Mouse (Mus musculus) common myeloid progenitor, adult 5-6 weeks (primary cell): Measurements from ENCODE around the gene Tbx5. TPM values are rescaled to one million over a fixed set of nuclear protein-coding genes. Genes with fewer than 3 reads are reported as not detected.

Source experiments
- ATAC-seq: replicated peaks from 2 replicates; pipeline ENCODE4 v1.8.0; 2016; ENCODE audit warnings: low read depth, mild to moderate bottlenecking, moderate TSS enrichment, inconsistent platforms; ENCODE audit not compliant: poor library complexity, severe bottlenecking
- total RNA-seq: library from RNA; stranded (forward); fragments of 200-1000, 187-1606 nt; gene quantifications from 2 replicates; pipeline ENCODE4 v1.2.3, GENCODE M21; 2017

Gene Tbx5
- not detected in 2 replicates for total RNA-seq

DNA sequence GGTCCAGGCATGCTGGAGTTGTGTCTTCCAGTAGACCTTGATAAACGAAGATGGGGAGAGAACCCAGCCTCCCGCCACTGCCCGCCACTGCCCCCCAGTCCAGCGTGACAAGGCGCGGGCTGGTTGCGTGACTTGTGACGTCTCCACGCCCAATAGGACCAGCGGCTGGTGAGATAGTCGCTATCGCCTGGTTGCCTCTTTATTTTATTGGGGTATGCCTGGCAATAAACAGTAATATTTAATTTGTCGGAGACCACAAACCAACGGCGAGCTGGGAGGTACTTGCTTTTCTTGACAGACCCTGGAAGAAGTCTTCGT lies at the start of gene Tbx5:
Tbx5 (plus strand) TSS at position 190 of the 318 bp plus-strand sequence.
- no peak for ATAC-seq

DNA sequence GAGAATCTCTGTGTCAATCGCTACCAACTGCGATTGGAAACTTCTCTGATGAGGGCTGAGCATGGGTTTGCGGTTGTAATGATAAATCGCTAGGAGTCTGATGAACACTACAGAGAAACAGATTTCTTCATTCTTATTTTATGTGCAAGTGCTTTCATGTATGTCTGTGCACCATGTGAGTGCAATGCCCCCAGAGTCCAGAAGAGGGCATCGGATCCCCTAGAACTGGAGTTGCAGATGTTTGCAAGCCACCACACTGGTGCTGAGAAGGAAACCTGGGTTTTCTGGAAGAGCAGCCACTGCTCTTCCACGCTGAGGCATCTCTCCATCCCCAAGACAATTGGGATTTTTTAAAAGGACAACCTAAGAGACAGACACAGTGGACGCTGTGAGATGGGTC lies 46.5 kb upstream of the Tbx5 start:
- no peak for ATAC-seq

DNA sequence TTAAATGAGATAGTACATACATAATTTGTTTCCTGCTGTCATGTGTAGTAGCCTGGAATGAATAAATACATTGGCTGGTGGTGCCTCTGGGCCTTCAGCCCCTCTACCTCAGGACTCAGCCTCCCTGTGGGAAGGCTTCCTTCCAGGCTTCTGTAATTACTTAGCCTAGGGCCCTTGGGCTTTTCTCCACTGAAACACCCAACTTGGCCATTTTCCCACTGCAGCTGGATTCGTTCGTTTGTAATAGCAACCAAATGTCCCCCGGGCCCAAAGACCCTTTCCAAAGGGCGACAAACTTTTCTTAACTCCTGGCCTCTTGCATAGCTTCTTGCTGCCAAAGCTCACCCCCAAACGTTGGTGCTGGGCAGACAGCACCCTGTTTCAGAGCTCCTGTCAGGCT lies 40.8 kb upstream of the Tbx5 start:
- no peak for ATAC-seq

DNA sequence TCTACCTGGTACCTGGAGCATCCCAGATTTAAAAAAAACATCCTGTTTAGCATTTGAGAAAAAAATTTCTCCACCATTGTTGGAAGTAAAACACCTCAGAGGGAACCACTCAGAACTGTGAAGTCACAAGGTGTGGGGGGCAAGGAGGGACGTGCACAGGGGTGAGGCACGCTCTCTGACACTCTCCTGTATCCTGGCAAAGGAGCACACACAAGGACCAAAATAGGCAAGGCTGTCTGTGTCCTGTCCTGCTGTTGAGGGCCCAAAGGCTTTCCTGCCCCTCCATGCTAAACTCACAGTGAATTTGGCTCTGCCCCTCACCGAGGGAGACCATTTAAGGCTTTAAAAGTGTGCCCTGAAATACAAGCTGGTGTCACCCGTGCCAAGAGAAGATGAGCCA lies 38.5 kb upstream of the Tbx5 start:
- ATAC-seq, result no peak

DNA sequence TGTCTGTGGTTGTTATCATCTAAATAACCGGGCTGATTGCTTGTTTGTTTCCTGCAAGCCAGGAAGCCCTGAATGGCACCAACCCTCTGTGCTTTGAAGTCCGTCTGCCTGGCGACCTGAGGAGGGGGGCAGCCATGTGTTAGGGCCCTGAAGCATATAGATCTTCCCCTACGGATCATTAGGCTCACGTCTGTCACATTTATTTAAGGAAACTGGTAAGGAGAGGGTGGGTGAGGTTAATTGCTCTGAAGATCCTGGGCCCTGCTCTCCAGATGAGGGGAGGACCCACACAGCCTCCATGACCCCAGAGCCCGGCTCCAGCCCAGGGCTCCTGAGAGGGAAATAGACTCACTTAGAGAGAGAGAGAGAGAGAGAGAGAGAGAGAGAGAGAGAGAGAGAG lies 37.1 kb upstream of the Tbx5 start:
- no peak for ATAC-seq

DNA sequence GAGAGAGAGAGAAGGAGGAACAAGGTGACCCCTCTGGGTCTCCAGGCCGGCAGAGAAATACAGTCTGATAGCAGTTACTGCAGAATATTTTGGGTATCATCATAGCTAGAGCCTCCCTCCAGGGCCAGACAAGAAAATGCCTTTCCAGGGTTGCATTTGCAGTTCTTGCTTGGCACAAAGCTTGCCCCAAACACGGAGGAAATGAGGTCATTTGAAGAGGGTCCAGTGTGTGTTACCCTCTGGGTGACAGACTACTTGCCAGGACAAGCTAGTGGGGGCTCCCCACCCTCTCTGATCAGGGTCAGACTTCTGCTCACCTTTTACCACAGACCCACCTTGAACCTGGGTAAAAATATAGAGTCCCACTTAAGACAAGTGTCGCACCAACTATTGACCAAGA lies 36.7 kb upstream of the Tbx5 start:
- ATAC-seq, result no peak

DNA sequence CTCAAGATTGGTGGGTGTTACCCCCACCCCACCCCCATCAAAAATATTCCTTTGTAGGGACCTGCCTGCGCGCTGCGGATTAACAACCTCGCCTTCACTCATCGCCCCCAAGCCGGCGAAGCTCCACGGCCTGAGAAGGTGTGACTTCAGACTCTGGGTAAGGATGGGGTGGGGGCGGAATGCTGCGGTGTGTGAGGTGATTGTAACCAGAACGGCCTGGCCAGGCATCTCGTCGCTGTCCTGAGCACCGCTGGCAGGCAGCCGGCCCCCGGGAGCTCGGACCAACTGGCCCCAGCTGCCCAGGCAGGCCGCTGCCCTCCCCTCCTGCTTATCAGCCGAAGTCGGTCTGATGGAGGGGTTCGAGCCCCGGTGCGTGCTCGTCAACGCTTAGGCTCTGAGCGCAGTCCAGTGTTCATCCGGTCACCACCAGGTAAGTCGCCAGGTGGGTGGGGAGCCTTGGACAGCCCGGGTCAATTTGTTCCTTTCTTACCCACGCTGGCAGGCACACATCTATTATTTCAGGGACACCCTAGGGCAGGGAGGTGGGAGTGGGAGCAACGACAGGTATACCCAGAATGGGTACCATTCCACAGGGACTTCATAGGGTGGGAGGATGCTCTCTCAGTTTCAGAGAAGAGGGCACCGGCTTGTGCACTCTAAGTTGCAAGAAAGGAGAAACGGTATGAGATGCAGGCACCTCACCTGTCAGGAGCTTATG lies 35.9 kb upstream of the Tbx5 start:
- ATAC-seq, result no peak

DNA sequence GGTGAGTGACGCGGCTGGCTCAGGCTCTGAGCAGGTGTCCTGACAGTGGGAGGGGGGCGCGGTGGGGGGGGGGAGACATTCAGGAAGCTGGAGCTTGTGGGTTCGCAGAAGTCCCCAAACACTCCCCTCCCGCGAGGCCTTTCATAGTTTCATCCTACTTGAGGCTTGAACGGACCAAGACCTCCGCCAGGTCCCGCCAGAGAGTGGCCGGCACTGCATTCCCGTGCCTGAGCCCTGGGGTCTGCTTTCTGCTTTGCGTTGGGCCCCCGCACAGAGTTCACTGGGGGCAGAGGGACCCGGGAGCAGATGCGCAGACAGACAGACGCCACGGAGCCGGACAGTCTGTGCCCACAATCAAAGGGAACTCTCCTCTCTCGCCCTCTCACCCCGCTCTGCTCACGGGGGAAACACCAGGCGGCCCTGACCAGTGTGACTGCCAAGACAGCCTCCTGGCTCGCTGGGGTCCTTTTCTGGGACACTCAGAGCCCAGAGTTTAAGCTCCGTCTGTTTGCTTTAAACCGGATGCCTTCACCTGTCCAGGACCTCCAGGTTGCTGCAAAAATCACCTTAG lies 34.8 kb upstream of the Tbx5 start:
- ATAC-seq, result no peak

DNA sequence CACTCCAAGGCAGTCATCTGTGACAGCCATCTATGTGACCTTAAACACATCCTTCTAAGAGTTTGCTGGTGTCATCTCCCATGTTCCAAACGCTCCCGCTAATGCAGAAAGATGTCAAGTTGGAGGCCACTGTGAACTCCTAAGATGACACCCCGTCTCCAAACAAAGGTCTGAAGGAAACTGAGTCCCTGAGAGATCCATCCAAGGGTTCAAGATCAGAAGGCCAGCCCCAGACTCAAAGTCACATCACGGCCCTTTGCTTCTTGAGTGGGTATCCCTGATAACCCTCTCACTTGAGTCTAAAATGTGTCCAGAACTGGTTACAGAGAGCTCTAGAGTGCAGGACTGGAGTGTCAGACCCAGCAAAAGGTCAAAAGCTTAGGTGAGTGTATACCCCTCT lies 34.2 kb upstream of the Tbx5 start:
- ATAC-seq, result no peak

DNA sequence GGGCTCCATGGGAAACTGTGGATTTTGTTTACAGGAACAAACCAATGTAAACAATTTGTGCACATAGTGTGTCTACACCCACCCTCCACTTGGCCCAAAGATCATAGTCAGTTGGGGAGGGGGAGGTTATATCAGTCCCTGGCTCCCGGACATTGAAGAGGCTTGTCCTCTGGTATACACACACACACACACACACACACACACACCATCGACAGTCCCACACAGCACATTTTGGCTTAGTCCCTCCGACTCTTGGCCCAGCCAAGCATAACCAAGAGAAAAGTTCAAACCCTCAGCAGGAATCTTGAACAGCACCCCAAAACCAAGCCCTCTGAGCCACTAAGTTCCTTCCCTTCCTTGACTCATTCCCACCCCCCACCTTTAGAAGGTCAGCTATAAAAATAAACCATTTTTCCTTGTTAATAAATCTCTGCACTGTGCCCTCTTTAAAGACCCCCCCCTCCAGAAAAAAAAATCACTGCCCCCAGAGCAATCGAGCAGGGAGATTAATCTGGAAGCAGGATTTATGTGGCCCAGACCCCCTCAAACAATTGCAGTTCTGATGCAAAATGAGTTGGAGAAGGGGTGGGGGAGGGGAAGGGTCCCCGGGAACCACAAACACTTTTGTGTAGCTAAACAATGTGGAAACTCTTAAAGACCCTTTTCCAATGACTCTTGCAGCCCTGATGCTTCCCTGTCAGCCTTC lies 33.6 kb upstream of the Tbx5 start:
- ATAC-seq, result no peak

DNA sequence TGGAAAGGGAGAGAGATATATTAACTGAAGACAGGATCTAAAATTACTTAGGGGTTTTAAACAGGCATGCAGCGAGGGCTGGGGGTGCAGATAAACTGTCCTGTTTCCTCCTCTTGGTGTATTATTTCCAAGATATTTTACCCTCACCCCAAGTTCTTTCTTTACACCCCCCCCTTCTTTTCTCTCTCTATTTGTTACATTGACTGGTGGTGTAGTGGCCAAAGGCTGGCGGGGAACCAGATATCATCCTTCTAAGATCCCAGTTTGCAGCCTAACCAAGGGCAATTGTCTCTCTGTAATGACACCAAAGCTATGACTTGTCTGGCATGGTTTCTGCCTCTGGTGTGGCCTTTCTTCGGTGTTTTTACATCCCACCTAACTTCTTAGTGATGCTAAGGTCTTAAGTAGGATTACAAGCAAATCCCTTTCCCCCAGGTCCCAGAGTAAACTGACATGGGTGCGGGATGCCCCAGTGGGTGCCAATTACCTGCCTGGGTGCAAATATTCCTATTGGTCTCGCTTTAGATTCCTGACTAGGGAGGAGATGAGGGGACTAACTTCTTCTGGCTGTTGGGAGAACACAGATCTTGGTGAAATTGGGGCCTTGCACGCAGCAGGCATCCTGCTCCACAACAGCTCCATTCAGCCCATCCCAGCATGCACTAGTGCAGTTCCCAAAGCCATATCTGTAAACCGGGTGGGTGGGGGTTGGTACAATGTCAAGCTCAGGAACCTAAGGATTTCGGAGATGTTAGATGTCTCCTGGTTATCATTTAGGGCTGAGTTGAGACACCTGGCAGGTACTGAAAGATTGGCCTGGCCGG lies 32.8 kb upstream of the Tbx5 start:
- no peak for ATAC-seq

DNA sequence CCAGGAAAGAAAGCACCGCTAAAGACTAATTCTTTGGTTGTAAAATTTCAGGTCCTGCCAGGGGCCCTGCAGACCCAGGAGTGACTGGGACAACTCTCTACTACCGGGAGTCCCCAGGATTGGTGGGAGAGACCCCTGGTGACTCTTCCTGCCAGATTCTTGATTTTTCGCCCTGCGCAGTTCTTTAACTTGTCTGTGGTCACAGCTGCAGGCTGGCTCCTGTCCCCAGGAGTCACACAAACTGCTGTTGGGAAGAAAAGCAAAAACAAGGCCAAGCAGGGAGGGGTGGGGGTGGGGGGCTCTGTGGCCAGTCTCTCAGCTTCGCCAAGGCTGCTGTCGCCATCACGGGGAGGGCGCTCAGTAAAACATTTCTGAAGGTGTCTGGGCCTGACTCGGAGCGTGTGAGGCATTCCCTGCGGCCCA lies 32.2 kb upstream of the Tbx5 start:
- no peak for ATAC-seq

DNA sequence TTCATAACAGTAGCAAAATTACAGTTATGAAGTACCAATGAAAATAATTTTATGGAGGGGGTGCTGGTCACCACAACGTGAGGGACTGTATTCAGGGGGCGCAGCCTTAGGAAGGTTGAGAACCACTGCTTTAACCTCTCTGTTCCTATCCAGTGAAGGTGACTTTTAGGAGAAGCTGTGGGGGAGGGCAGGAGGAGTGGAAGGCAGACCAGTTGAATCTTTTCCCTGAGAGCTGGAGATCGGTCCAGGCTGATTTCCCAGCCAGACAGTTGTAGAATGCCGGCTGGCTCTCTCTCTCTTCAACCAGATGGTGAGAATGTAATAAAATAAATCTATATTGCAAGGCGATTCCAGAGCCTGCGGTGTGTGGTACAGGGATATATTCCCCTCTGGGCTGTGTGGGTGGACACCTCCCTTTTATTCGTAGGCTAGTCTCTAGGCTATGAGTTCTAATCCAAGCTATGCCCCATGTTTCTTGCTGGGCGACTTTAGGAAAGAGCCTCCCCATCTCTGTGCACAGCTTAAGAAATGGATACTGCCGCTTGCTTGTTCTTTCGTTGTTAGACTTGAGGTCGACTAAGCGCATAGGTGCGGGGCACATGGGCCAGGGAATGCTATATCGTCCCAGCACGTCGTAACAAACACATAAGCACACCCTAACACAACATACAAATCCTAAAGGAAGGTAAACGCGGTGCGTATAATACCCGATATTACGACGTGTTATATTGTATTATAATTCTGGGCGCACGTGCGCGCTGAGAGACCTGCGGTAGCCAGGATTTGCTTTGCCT lies 29.7 kb upstream of the Tbx5 start:
- no peak for ATAC-seq

DNA sequence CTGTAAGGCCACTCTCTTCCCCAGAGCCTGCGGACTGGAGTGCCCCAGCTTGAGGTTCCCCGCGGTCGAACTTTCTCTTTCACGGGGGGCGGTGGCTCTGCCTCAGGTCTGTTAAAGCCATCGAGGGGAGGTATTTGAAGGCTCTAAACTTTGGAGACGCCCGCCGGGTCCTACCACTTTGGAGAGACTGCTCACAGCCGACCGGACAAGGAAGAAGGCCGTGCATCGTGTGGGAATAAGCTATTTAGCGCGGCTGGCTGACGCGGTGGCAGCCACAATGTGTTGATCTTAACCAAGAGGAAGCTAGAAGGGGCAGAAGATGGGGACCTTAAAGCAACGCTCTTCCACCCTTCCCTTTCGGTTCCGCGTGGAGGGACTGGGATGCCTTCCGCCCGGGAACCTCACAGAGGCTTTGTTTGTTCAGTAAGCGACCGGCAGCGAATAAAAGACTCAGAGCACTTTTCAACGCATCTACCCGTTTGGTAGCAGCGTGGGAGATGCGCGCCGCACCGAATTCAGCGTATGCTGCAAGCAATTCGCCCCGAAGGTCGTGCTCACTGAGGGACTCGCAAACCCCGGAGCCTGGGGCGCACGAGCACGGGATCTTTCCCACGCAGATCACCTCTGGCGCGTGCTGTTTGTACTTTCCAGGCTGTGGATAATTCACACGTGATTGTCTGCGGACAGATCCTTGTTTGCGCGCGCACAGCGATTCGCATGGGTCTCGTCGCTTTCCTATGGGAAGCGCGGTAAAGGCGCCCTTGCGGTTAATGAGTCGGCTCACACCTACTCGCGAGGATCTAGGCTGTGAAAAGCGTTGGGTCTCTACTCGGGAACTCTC lies 28.8 kb upstream of the Tbx5 start:
- ATAC-seq, result 0 out of 2 replicates have a peak, but pooled peaks have one; percentile 2

DNA sequence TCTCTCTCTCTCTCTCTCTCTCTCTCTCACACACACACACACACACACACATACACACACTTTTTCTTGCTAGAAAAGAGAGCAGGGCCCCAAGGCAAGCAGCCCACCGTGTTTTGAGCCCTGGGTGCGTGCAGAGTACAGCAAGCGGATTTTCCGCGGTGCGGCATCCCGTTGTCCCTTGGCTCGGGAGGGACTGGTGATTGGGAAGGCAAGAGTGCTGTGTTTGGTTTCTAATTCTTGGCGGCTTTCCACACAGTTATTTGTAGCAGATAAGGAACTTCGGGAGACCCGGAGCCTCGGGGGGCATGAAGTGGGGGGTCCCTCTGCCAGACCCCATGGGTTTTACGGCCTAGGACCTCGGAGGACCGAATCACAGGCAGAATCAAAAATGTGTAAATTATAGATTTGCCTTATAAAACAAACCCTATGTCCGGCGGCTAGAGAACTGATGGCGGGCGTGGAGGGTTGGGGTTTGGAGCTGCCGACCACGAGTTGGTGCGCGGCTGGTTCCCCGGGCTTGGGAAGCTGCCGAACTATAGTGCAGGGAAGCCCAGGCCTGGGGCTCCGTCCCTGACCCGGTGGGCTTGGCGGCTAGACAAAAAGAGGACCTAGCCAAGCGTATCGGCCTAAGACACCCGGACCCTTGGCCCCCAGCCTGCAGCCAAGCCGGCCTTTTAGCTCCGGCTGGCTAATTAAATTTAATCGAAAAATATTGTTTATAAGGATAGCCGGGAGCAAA lies 28.0 kb upstream of the Tbx5 start:
- ATAC-seq, result no peak

DNA sequence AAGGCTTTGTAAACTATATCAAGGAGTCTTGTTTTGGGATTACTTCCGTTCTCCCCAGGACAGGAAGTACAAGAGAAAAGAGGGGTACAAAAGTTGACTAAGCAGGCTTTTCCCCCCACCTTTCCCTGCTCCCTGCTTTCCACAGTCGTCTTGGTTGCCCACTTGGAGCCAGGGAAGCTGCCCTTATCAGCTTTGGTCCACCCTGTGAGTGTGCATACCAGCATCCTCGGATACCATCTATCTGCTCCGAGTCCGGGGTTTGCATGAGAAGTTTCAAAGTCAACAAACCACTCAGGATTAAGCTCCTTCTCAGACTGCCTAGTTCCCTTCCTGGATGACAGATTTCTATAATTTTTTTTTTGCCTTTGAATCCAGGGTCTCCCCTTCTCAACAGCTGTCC lies 26.8 kb upstream of the Tbx5 start:
- ATAC-seq, result no peak

DNA sequence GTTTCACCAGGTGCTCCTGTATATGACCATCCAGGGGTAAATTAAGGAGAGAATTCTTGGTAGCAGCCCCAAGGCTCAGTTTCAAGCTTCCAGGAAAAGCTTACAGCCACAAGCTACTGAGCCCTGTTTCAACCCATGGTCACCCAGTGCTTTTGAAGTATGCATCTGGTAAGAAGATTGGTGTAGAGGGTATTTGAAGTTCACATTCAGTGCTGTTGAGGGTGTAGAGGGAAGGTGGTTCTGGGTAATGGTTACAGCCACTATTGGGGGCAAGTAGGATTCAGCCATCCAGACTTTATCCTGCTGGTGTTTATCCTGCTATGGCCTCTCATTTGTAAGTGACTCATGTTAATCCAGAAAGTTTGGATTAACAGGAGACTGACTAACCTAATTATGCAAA lies 26.0 kb upstream of the Tbx5 start:
- no peak for ATAC-seq

DNA sequence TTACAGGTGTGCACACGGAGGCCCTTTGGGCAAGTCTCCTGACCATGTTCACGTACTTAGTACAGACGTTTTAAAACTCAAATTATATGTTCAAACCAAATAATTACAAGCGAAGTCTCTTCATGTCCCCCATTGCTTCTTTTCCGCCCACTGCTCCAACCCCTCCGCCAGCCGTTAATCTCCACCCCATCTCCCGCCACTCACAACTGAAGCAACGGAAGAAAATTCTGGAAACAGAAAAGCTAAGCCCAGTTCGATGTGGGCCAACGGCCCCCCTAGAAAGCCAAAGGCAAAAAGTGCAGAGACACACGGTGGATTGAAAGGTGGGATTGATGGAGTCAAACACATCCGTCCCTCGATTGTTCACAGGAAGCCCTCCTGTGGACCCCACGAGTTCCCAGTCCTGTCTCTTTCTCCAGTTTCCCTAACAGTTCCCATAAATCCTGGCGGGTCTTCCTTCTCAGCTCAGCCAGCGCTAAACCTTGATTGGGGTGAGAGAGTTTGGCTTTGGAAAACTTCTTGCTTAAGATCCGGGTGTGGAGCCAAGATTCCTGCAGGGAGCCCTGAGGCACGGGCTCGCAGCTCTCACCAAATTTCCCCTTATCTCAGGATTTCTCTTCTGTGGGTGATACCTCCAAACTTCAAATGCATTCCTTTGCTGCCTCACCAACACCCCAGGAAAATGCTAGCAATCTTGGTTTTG lies 24.8 kb upstream of the Tbx5 start:
- no peak for ATAC-seq
